Mouse (Mus musculus) CH12.LX (cell line): ENCODE data around the gene Il1r2. TPM values are rescaled to one million over a fixed set of nuclear protein-coding genes. Genes with fewer than 3 reads are reported as not detected.

Source experiments
- DNase-seq: peaks from one replicate; pipeline ENCODE4 v3.0.0-alpha.2; 2013; ENCODE audit errors: extremely low read depth
- H3K27ac ChIP-seq: 2 replicates; pipeline ENCODE4 v1.5.1; 2012; ENCODE audit warnings: low read depth, mild to moderate bottlenecking, control low read depth, moderate library complexity; ENCODE audit not compliant: insufficient read depth
- H3K27me3 ChIP-seq: replicated peaks from 2 replicates; pipeline ENCODE3; 2012; ENCODE audit warnings: inconsistent platforms
- H3K36me3 ChIP-seq, 2 experiments: replicated peaks in 1 of 2; 2 replicates each; pipeline versions ENCODE3 to v1.6.1; 2012; ENCODE audit warnings: inconsistent platforms in 1 of 2, low read length in 1 of 2, mild to moderate bottlenecking in 1 of 2, mixed read lengths in 1 of 2, moderate library complexity in 1 of 2; ENCODE audit not compliant: control insufficient read depth in 1 of 2, insufficient read depth in 1 of 2
- H3K4me1 ChIP-seq, 2 experiments: 2 replicates each; pipeline ENCODE4 v1.6.1; 2012; ENCODE audit warnings: inconsistent platforms in 1 of 2, moderate library complexity in 1 of 2; ENCODE audit not compliant: insufficient read depth in 2 of 2, control insufficient read depth in 1 of 2
- H3K4me2 ChIP-seq: 2 replicates; pipeline ENCODE4 v1.6.1; 2012; ENCODE audit warnings: low read depth, mild to moderate bottlenecking, control low read depth; ENCODE audit not compliant: poor library complexity, insufficient read depth, severe bottlenecking
- H3K4me3 ChIP-seq, 3 experiments: fragments of 150-350 bp in 1 of 3; sonication (generic) in 1 of 3; replicated peaks in 1 of 3; 2 replicates each; pipeline versions ENCODE3 to v1.5.1; 2011 to 2012; ENCODE audit warnings: low read depth in 2 of 3, low read length in 2 of 3, mild to moderate bottlenecking in 2 of 3, moderate library complexity in 2 of 3, control low read depth in 1 of 3, improper control_type of control experiment in 1 of 3, inconsistent platforms in 1 of 3, mixed read lengths in 1 of 3; ENCODE audit not compliant: poor library complexity in 1 of 3
- H3K79me2 ChIP-seq: replicated peaks from 2 replicates; pipeline ENCODE4 v1.6.1; 2012; ENCODE audit warnings: mild to moderate bottlenecking, moderate library complexity; ENCODE audit not compliant: control insufficient read depth, poor library complexity, insufficient read depth, severe bottlenecking; ENCODE audit errors: extremely low read depth
- H3K9ac ChIP-seq: 2 replicates; pipeline ENCODE4 v1.6.1; 2012; ENCODE audit warnings: low read depth, mild to moderate bottlenecking, control low read depth, moderate library complexity; ENCODE audit not compliant: insufficient read depth
- H3K9me3 ChIP-seq: replicated peaks from 2 replicates; pipeline ENCODE3; 2012; ENCODE audit warnings: low read length, inconsistent platforms, mixed read lengths
- BHLHE40 ChIP-seq: IDR thresholded peaks from 2 replicates; pipeline ENCODE4 v1.6.1; 2011; ENCODE audit warnings: mild to moderate bottlenecking, low read depth, low read length, improper control_type of control experiment
- CHD1 ChIP-seq: IDR thresholded peaks from 2 replicates; pipeline ENCODE4 v1.6.1; 2012; ENCODE audit warnings: low read depth, low read length, improper control_type of control experiment, inconsistent platforms
- CHD2 ChIP-seq: IDR thresholded peaks from 2 replicates; pipeline ENCODE4 v1.6.1; 2011; ENCODE audit warnings: low read length, improper control_type of control experiment
- E2F4 ChIP-seq: IDR thresholded peaks from 2 replicates; pipeline ENCODE4 v1.6.1; 2011; ENCODE audit warnings: low read depth, low read length, improper control_type of control experiment; ENCODE audit not compliant: insufficient replicate concordance
- ELF1 ChIP-seq: IDR thresholded peaks from 2 replicates; pipeline ENCODE4 v1.6.1; 2014; ENCODE audit warnings: low read depth, mild to moderate bottlenecking, inconsistent platforms, low read length, improper control_type of control experiment
- EP300 ChIP-seq: IDR thresholded peaks from 2 replicates; pipeline ENCODE4 v1.6.1; 2011; ENCODE audit warnings: low read length, improper control_type of control experiment
- ETS1 ChIP-seq: conservative IDR thresholded peaks from 2 replicates; pipeline ENCODE4 v1.6.1; 2012; ENCODE audit warnings: low read depth, mild to moderate bottlenecking, inconsistent platforms, low read length, improper control_type of control experiment, moderate library complexity
- GABPA ChIP-seq: IDR thresholded peaks from 2 replicates; pipeline ENCODE4 v1.6.1; 2012; ENCODE audit warnings: low read depth, low read length, improper control_type of control experiment, inconsistent platforms; ENCODE audit not compliant: insufficient replicate concordance
- HCFC1 ChIP-seq: IDR thresholded peaks from 2 replicates; pipeline ENCODE4 v1.6.1; 2012; ENCODE audit warnings: low read depth, mild to moderate bottlenecking, inconsistent platforms, low read length, improper control_type of control experiment
- JUND ChIP-seq: conservative IDR thresholded peaks from 2 replicates; pipeline ENCODE4 v1.6.1; 2011; ENCODE audit warnings: low read depth, low read length, improper control_type of control experiment
- KAT2A ChIP-seq: IDR thresholded peaks from 2 replicates; pipeline ENCODE4 v1.6.1; 2012; ENCODE audit warnings: low read length, improper control_type of control experiment, inconsistent platforms; ENCODE audit not compliant: insufficient replicate concordance
- MAFK ChIP-seq: IDR thresholded peaks from 2 replicates; pipeline ENCODE4 v1.6.1; 2011; ENCODE audit warnings: low read length, improper control_type of control experiment; ENCODE audit not compliant: insufficient replicate concordance
- MAZ ChIP-seq: IDR thresholded peaks from 2 replicates; pipeline ENCODE4 v1.6.1; 2012; ENCODE audit warnings: low read depth, mild to moderate bottlenecking, inconsistent platforms, low read length, improper control_type of control experiment, moderate library complexity
- MEF2A ChIP-seq: IDR thresholded peaks from 2 replicates; pipeline ENCODE4 v1.6.1; 2014; ENCODE audit warnings: low read depth, mild to moderate bottlenecking, inconsistent platforms, low read length, improper control_type of control experiment, borderline replicate concordance
- MXI1 ChIP-seq: IDR thresholded peaks from 2 replicates; pipeline ENCODE4 v1.6.1; 2011; ENCODE audit warnings: mild to moderate bottlenecking, low read depth, low read length, improper control_type of control experiment
- NRF1 ChIP-seq: IDR thresholded peaks from 2 replicates; pipeline ENCODE4 v1.6.1; 2014; ENCODE audit warnings: low read depth, mild to moderate bottlenecking, inconsistent platforms, low read length, improper control_type of control experiment, moderate library complexity
- PAX5 ChIP-seq: IDR thresholded peaks from 2 replicates; pipeline ENCODE4 v1.6.1; 2012; ENCODE audit warnings: low read length, inconsistent platforms, mixed read lengths
- POLR2A ChIP-seq: IDR thresholded peaks from 2 replicates; pipeline ENCODE4 v1.6.1; 2011; ENCODE audit warnings: low read depth, mild to moderate bottlenecking, improper control_type of control experiment, low read length
- RAD21 ChIP-seq: IDR thresholded peaks from 2 replicates; pipeline ENCODE4 v1.6.1; 2011; ENCODE audit warnings: low read depth, mild to moderate bottlenecking, low read length, improper control_type of control experiment, moderate library complexity
- RCOR1 ChIP-seq: conservative IDR thresholded peaks from 2 replicates; pipeline ENCODE4 v1.6.1; 2012; ENCODE audit warnings: low read depth, mild to moderate bottlenecking, inconsistent platforms, low read length, improper control_type of control experiment
- SIN3A ChIP-seq: IDR thresholded peaks from 2 replicates; pipeline ENCODE4 v1.6.1; 2012; ENCODE audit warnings: low read length, improper control_type of control experiment, inconsistent platforms
- TCF12 ChIP-seq: IDR thresholded peaks from 2 replicates; pipeline ENCODE4 v1.6.1; 2014; ENCODE audit warnings: low read depth, mild to moderate bottlenecking, inconsistent platforms, low read length, improper control_type of control experiment
- UBTF ChIP-seq: IDR thresholded peaks from 2 replicates; pipeline ENCODE4 v1.6.1; 2012; ENCODE audit warnings: low read depth, mild to moderate bottlenecking, inconsistent platforms, low read length, improper control_type of control experiment, moderate library complexity
- USF1 ChIP-seq: IDR thresholded peaks from 2 replicates; pipeline ENCODE4 v1.6.1; 2014; ENCODE audit warnings: low read depth, mild to moderate bottlenecking, inconsistent platforms, low read length, improper control_type of control experiment
- ZNF384 ChIP-seq: IDR thresholded peaks from 2 replicates; pipeline ENCODE4 v1.6.1; 2012; ENCODE audit warnings: low read depth, low read length, improper control_type of control experiment, inconsistent platforms
- dilution Hi-C: fragments of 300-500 bp; cut with MboI; formaldehyde crosslinking; loops from 2 replicates; pipeline ENCODE4 v1.14.3; 2020; ENCODE audit warnings: low sequenced_read_pairs; ENCODE audit not compliant: extremely low pct_unique_long_range_greater_than_20kb, extremely low pct_ligation_motif_present
- in situ Hi-C: fragments of 300-500 bp; cut with MboI; formaldehyde crosslinking; loops from 3 replicates; pipeline ENCODE4 v1.14.3; 2019; ENCODE audit warnings: low sequenced_read_pairs, low pct_ligation_motif_present, low pct_unique_long_range_greater_than_20kb, mixed read lengths
- polyA plus RNA-seq: library from polyadenylated mRNA; unstranded; fragments of >175 nt; gene quantifications from 2 replicates; pipeline ENCODE4 v1.2.1, GENCODE M21; 2012; ENCODE audit warnings: low read depth; ENCODE audit not compliant: insufficient read length
- total RNA-seq, 2 experiments: library from RNA; depleted of rRNA; stranded (reverse); fragments of 300-350 nt in 1 of 2; fragments of >200 nt in 1 of 2; gene quantifications; 2 replicates each; pipeline ENCODE4 v1.2.3; 2012 to 2014

Gene Il1r2
- total and polyA plus RNA-seq, 3 experiments = 0.13 to 2.2 (median 1.1) TPM

DNA sequence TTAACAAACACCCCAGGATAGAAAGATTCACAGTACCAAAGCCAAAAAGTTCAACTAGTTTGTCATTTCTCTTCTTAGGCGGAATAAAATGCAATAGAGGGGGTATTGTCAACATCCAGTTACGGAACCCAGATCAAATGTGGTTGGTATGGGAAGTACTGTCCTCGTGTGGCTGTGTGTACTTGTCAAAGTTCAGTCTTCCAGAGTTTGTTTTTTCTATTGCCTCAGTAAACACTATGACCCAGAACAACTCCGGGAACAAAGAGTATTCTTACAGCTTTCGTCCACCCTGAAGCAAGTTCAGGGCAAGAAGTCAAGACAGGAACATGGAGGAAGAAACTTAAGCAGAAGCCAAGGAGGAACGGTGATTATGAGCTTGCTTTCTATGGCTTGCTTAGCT lies 82.2 kb downstream of the Il1r2 start:
- TF ChIP-seq MAFK = no peak
- H3K27me3 ChIP-seq = no peaks in the 10 kb centered on the region

DNA sequence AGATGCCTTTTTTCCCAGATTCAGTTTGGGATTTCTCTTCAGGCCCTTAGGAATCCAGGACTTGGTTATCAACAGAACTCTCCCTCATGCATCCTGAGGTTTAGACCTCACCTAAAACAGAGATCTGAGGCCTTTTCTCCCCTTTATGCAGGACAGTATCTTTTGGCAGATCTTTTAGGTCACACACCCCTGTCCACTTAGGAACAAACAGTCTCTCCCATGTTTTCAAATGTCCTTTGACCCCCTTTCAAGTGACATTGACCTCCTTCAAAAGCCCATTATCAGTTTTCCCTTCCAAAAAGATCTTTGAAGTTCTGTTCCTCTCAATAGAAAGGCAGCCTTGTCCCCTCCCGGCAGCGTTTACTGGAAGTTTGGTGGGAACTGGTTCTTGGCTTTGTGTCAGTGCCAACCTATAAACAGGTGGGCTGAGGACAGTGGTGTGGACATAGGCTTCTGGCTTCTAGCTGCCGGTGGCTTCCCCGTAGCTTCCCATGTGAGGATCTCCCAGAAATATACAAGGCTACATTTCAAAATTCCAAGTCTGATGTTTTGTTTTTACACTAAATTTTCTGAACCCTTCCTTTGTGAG lies 89.5 kb downstream of the Il1r2 start:
- TF ChIP-seq SIN3A (no peak), CHD1 (no peak), GABPA (no peak), EP300 (no peak), TCF12 (no peak), MAFK (no peak), KAT2A (no peak), RCOR1 (no peak), PAX5 (no peak), ETS1 (no peak), USF1 (no peak), CHD2 (no peak), E2F4 (no peak), POLR2A (no peak)
- Histone ChIP-seq H3K4me3 (no peak overlapping the region), H3K36me3 (no peaks in the 10 kb centered on the region), H3K4me1 (no peaks in the 10 kb centered on the region), H3K9me3 (peaks cover 3% of the 10 kb centered on the region), H3K27me3 (no peaks in the 10 kb centered on the region), H3K27ac (no peak overlapping the region), H3K79me2 (no peaks in the 10 kb centered on the region), H3K4me2 (no peak overlapping the region), H3K9ac (no peak overlapping the region)
- no peak for DNase-seq
- in situ Hi-C loops = no loop called here
- dilution Hi-C loops = no loop called here

More for the DNA sequence above, 82.2 kb downstream of the Il1r2 start:
- dilution Hi-C loops = no loop called here
- H3K4me1 ChIP-seq = no peaks in the 10 kb centered on the region
- no peak overlapping the region for H3K9ac ChIP-seq
- H3K4me2 ChIP-seq = no peak overlapping the region
- in situ Hi-C loops = no loop called here
- H3K79me2 ChIP-seq = no peaks in the 10 kb centered on the region
- no peaks in the 10 kb centered on the region for H3K36me3 ChIP-seq
- H3K9me3 ChIP-seq = no peaks in the 10 kb centered on the region
- H3K4me3 ChIP-seq = no peak overlapping the region
- DNase-seq = no peak
- H3K27ac ChIP-seq = no peak overlapping the region

DNA sequence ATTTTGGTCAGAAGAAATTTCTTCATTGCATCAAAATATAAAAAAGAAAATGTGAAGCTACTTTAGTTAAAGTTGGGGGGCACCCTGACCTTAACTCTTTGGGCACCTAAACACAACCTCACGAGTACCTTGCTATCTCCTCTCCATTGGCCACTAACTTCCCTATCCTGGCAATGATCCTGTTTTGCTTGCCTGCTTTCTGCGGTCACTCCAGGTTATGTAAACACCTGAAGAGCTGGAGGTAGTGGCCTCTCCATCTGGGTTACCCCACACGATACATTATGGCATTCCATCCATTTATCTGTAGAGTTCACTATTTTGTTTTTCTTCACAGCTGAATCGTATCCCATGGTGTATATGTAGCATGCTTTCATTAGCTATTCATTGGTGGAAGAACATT lies 90.5 kb downstream of the Il1r2 start:
- Histone ChIP-seq H3K27me3 (no peaks in the 10 kb centered on the region), H3K4me3 (no peak overlapping the region), H3K4me2 (no peak overlapping the region), H3K79me2 (no peaks in the 10 kb centered on the region), H3K36me3 (no peaks in the 10 kb centered on the region), H3K9me3 (peaks cover 3% of the 10 kb centered on the region), H3K27ac (no peak overlapping the region), H3K4me1 (no peaks in the 10 kb centered on the region), H3K9ac (no peak overlapping the region)
- TF ChIP-seq ELF1 (no peak), UBTF (no peak), NRF1 (no peak), SIN3A (no peak), USF1 (no peak), MEF2A (no peak), RAD21 (no peak), MXI1 (no peak), GABPA (no peak), CHD2 (no peak), ZNF384 (no peak), PAX5 (no peak), HCFC1 (no peak), MAZ (no peak), TCF12 (no peak), BHLHE40 (no peak), EP300 (no peak), ETS1 (no peak), JUND (no peak)
- in situ Hi-C loops = no loop called here
- dilution Hi-C loops = no loop called here
- DNase-seq = no peak
